Mouse (Mus musculus): ENCODE data around the gene Gsta1. TPM values are rescaled to one million over a fixed set of nuclear protein-coding genes. Genes with fewer than 3 reads are reported as not detected.
"Not testable (repeated sequence)": the region's sequence is repeated elsewhere in the genome, so short reads cannot be mapped to it uniquely, and the experiment has no call there.

The Gsta1 gene
- total RNA-seq, 4 experiments from 2014 or later = 0.60 TPM; not detected in 3

DNA sequence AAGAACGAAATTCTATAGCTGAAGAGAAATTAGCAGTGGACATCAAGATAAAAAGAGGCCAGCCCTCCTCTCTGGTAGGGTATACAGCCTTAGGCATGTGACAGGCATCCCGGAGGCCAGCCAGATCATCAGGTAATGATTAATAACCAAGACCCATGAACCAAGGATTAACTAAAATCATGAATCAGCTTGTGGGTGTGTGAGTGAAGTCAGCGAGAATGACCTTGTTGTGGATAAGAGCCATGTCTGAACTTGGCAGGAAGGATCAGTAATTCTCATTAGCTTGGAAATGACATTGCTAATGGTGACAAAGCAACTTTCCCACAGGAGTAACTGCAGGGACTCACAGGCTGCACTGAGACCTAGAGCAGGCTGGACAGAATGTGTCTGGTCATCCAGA, 798 bp upstream of the Gsta1 start:
- not testable (repeated sequence) for DNase-seq (ENCODE audit: low spot score in 2 of 2)

GRCm38 (mm10) chr9:78233121-78233695, 2.8 kb downstream of the Gsta1 start:
- not testable (repeated sequence) for DNase-seq (ENCODE audit: low spot score in 2 of 2)

- DNase-seq (ENCODE audit: low spot score in 2 of 2) = not testable (repeated sequence)
Measured at GRCm38 (mm10) chr9:78255683-78256470, 25.4 kb downstream of the Gsta1 start.

DNA sequence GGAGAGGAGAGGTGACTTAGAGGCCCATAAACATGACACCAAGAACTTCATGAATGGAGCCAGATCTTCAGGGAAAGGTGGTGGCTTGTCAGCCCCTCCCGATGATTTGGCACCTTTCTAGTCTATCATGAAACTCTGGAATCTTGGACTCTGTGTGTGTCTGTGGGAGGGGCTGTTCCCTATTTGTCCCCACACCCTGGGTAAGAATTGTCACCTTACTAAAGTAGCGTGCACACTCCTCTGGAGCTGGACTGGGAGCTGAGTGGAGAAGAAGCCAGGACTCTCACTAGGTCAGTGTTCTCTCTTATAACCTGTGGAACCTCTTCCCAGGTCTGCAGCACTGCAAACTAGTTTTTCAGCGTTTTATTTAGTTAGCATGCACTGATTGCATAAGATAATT, 26.5 kb downstream of the Gsta1 start, which contains the start of gene Gm3776:
Gene Gm3776 (plus strand): TSS at position 216 of the 400 bp plus-strand sequence.
- not testable (repeated sequence) for DNase-seq (ENCODE audit: low spot score in 2 of 2)

- DNase-seq (ENCODE audit: low spot score in 2 of 2) = peak in 1 of 2 experiments; percentile 26
Measured at GRCm38 (mm10) chr9:78259688-78260087, 29.2 kb downstream of the Gsta1 start.

DNA sequence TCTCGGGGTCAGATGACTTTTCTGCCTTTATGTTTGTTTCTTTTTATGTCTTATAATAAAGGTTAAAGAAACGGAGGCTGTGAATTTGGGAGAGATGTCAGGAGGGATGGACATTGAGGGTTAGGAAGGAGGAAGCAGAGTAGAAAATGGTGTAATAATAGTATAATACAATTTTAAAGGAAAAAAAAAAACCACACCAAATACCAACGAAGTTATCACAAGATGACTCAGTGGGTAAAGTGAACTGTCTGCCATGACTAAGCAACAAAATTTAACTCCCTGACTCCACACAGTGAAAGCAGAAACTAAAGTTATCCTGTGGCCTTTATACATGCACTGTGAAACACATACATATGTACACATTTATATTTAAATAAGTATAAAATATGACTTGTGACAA, 40.5 kb downstream of the Gsta1 start:
- not testable (repeated sequence) for DNase-seq (ENCODE audit: low spot score in 2 of 2)

DNA sequence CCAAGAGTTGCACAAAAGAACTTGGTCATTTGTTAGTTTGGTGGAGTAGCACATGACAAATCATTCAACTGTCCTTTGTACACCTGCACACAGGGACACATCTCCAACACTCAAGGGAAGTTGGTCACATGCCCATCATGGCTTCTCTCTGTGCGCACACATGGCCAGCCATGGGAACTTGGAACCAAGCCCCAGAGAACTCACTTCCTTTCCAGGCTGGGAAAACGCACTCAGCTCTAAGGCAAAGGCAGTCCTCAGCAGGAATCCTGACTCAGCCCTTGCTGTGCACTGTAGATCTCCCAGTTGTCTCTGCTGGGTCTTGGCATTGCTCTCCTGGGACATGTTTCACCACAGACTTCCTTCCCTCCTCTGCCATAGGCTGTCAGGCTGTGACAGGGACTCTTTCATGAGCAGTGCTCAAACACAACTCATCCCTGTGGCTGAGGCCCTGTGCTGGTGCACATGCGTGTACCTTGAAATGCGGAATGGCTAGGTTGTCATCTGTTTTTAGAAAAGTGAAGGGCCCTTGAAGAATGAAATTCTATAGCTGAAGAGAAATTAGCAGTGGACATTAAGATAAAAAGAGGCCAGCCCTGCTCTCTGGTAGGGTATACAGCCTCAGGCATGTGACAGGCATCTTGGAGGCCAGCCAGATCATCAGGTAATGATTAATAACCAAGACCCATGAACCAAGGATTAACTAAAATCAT, 51.7 kb downstream of the Gsta1 start:
- DNase-seq (ENCODE audit: low spot score in 2 of 2) = not testable (repeated sequence)

GRCm38 (mm10) chr9:78289063-78289462, 58.6 kb downstream of the Gsta1 start:
- DNase-seq (ENCODE audit: low spot score in 2 of 2) = not testable (repeated sequence)

- not testable (repeated sequence) for DNase-seq (ENCODE audit: low spot score in 2 of 2)
Measured at GRCm38 (mm10) chr9:78289723-78290122, 59.3 kb downstream of the Gsta1 start, which contains the start of gene Gm10639. Gm10639 (plus strand) TSS chr9:78289923.

Other genes with a start within 250 kb of the Gsta1 start
- gene Gcm1, start 178.7 kb upstream of the Gsta1 start, total RNA-seq (2022) = not detected
- 100 to 1,000 TPM in 3 of 4 experiments, 10 to 100 TPM in 1; 99.4 to 119 (median 108) TPM for gene Fbxo9, start 121.6 kb upstream of the Gsta1 start, total RNA-seq (2022)
- gene Ick, start 121.5 kb upstream of the Gsta1 start, total RNA-seq (2022) = 10 to 100 TPM; 15.2 to 18.3 (median 16.6) TPM
- gene Gsta4, start 47.9 kb upstream of the Gsta1 start, total RNA-seq (2022) = 10 to 100 TPM; 33.6 to 43.8 (median 38.8) TPM
- gene Gm3776, start 26.5 kb downstream of the Gsta1 start, total RNA-seq (2022) = not detected
- not detected for gene Gm10639, start 59.3 kb downstream of the Gsta1 start, total RNA-seq (2022)
- gene Omt2a, start 84.1 kb downstream of the Gsta1 start, total RNA-seq (2022) = not detected
- gene Omt2b, start 96.9 kb downstream of the Gsta1 start, total RNA-seq (2022) = not detected
- gene Gsta2, start 125.1 kb downstream of the Gsta1 start, total RNA-seq (2022) = not detected
- gene Dppa5a, start 137.5 kb downstream of the Gsta1 start, total RNA-seq (2022) = under 1 TPM in 1 of 4 experiments, not detected in 3; 0.65 TPM
- not detected for gene Ooep, start 148.1 kb downstream of the Gsta1 start, total RNA-seq (2022)
- gene Ddx43, start 165.1 kb downstream of the Gsta1 start, total RNA-seq (2022) = under 1 TPM in 2 of 4 experiments, not detected in 2; 0.25 to 0.33 TPM
- 1 to 10 TPM in 1 of 4 experiments, under 1 TPM in 3; 0.52 to 1.1 (median 0.65) TPM for gene Cgas, start 212.6 kb downstream of the Gsta1 start, total RNA-seq (2022)
- 10 to 100 TPM; 22.9 to 29.3 (median 26.9) TPM for gene Mto1, start 217.6 kb downstream of the Gsta1 start, total RNA-seq (2022)
- gene Gm17324, start 218.1 kb downstream of the Gsta1 start, total RNA-seq (2022) = under 1 TPM; 0.40 to 0.54 (median 0.47) TPM